Comparison of ENCODE assay signal across 9 mouse cellular contexts in the genomic region with DNA sequence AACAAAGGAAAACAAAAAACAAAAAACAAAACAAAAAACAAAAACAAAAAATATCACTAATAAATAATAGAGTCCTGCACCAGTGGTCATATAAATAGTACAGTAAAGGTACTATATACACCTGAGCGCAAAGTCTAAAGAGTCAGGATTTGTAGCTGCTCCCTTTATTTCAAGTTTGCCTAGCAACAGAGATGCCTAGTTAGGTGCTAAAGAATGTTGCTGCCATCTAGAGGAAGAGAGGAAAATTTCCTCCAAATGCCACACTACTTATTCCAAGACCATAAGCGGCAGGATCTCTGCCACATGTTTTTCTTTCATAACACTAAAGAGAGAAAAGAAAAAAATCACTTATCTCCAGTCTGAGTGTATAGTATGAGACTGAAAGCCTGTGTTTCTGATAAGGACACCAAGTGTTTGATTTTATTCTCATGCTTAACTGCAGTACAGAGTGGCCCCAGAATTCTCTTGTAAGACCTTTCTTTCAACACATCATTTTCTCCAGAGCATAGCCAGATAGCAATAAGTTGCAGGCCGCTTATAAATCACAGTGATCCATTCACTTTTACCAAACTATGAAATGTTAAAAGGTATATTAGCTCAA. TPM values are rescaled to one million over a fixed set of nuclear protein-coding genes. Genes with fewer than 3 reads are reported as not detected.
DNase-seq lines count a peak whose midpoint lies in the region; ATAC-seq and TF ChIP-seq lines count a peak whose summit lies in the region.
"Had no signal": no experiment of that assay in that cellular context is flagged by ENCODE, and none has a peak within 500 bp of the region (broad histone marks: within the 10 kb centered on the region; RNA-seq: fewer than 3 reads in every experiment).

No protein-coding gene starts in this region.

- no peak overlapping the region for H3K9ac ChIP-seq in MEL (ENCODE audit: control insufficient read depth, low read depth, low read length, poor library complexity, severe bottlenecking)
- H3K9ac ChIP-seq in lung, embryonic 16.5 days (ENCODE audit: low read length), result no peak overlapping the region
- H3K9ac ChIP-seq: embryonic facial prominence, embryonic 13.5 days had no signal

- H3K4me3 ChIP-seq in kidney, adult 2 months (ENCODE audit: insufficient read depth, low read depth, low read length), result no peak overlapping the region
- H3K4me3 ChIP-seq in MEL (ENCODE audit: control insufficient read depth in 1 of 2, insufficient read depth in 1 of 2, low read depth in 2 of 2, low read length in 2 of 2), result no peak overlapping the region
- H3K4me3 ChIP-seq in lung, embryonic 16.5 days (ENCODE audit: low read length), result no peak overlapping the region
- H3K4me3 ChIP-seq: embryonic facial prominence, embryonic 13.5 days had no signal

- H3K4me1 ChIP-seq in kidney, adult 2 months (ENCODE audit: control insufficient read depth, insufficient read depth, low read length), result no peaks in the 10 kb centered on the region
- H3K4me1 ChIP-seq in MEL (ENCODE audit: control insufficient read depth in 1 of 2, insufficient read depth in 2 of 2, low read length in 2 of 2), result no peaks in the 10 kb centered on the region
- peaks cover 26% of the 10 kb centered on the region for H3K4me1 ChIP-seq in lung, embryonic 16.5 days (replicated peaks; ENCODE audit: control insufficient read depth, insufficient read depth, low read length)

- peak; percentile 72 for ATAC-seq in lung, embryonic 16.5 days (ENCODE audit: low read depth)

- no peak for TF ChIP-seq EP300 in MEL (IDR thresholded peaks at IDR 0.05; ENCODE audit: low read depth in 1 of 2, low read length in 2 of 2)

- peak; percentile 26 for DNase-seq in kidney, adult 2 months
- DNase-seq in kidney, adult 11 months, result no peak
- DNase-seq in MEL (ENCODE audit: low read depth, low spot score), result peak; percentile 30
- DNase-seq in embryo, embryonic 9.5 days (ENCODE audit: extremely low spot score), result peak; percentile 44
- DNase-seq in telencephalon, adult 2 months (ENCODE audit: low read depth, low spot score), result peak; percentile 69
- no peak for DNase-seq in ovary, postnatal 36 days (ENCODE audit: low spot score)
- no peak for DNase-seq in gastrocnemius, postnatal 4 days (ENCODE audit: low spot score in 2 of 2)

- no peak for TF ChIP-seq POLR2A in kidney, adult 2 months (IDR thresholded peaks at IDR 0.05; ENCODE audit: low read depth, low read length)
- TF ChIP-seq POLR2A in MEL (IDR thresholded peaks at IDR 0.05; ENCODE audit: control insufficient read depth in 1 of 2, insufficient read depth in 1 of 2, low read depth in 1 of 2, low read length in 2 of 2, poor library complexity in 1 of 2), result no peak

- H3K27me3 ChIP-seq in kidney, adult 2 months (replicated peaks; ENCODE audit: control insufficient read depth, insufficient read depth, low read length), result no peaks in the 10 kb centered on the region
- H3K27me3 ChIP-seq in MEL (ENCODE audit: control insufficient read depth in 1 of 2, insufficient read depth in 2 of 2, low read length in 2 of 2), result no peaks in the 10 kb centered on the region; a peak in 1 of 4 replicates
- H3K27me3 ChIP-seq in lung, embryonic 16.5 days (ENCODE audit: control insufficient read depth, insufficient read depth, low read depth, low read length), result no peaks in the 10 kb centered on the region
- H3K27me3 ChIP-seq: embryonic facial prominence, embryonic 13.5 days had no signal

- peak; percentile 65 for TF ChIP-seq RAD21 in MEL (IDR thresholded peaks at IDR 0.05; ENCODE audit: low read depth, low read length)

- H3K36me3 ChIP-seq in kidney, adult 2 months (ENCODE audit: control insufficient read depth, insufficient read depth, low read length), result no peaks in the 10 kb centered on the region
- H3K36me3 ChIP-seq in MEL (ENCODE audit: control insufficient read depth in 1 of 2, insufficient read depth in 2 of 2, low read length in 2 of 2), result no peaks in the 10 kb centered on the region
- H3K36me3 ChIP-seq in lung, embryonic 16.5 days (ENCODE audit: control insufficient read depth, insufficient read depth, low read length), result peaks cover 4% of the 10 kb centered on the region; the same call in 1 of the 2 replicates
- H3K36me3 ChIP-seq: embryonic facial prominence, embryonic 13.5 days had no signal

- no peaks in the 10 kb centered on the region for H3K9me3 ChIP-seq in MEL (replicated peaks; ENCODE audit: insufficient read depth, low read length)
- peaks cover 7% of the 10 kb centered on the region; the same call in 1 of the 2 replicates for H3K9me3 ChIP-seq in lung, embryonic 16.5 days (ENCODE audit: control insufficient read depth, low read length)

- H3K79me2 ChIP-seq in MEL (ENCODE audit: control insufficient read depth, insufficient read depth, low read length, poor library complexity), result no peaks in the 10 kb centered on the region

- H3K4me2 ChIP-seq in lung, embryonic 16.5 days (ENCODE audit: low read depth, low read length), result no peak overlapping the region
- H3K4me2 ChIP-seq: embryonic facial prominence, embryonic 13.5 days had no signal

- no peak overlapping the region for H3K27ac ChIP-seq in kidney, adult 2 months (ENCODE audit: insufficient read depth, low read depth, low read length)
- no peak overlapping the region for H3K27ac ChIP-seq in MEL (ENCODE audit: control insufficient read depth, low read depth, low read length)
- H3K27ac ChIP-seq in lung, embryonic 16.5 days (ENCODE audit: low read length), result 0 out of 2 replicates have a peak overlapping the region, but pooled peaks have one; percentile 18
- H3K27ac ChIP-seq: embryonic facial prominence, embryonic 13.5 days had no signal

- TF ChIP-seq CTCF in kidney, adult 2 months (conservative IDR thresholded peaks at IDR 0.05; ENCODE audit: insufficient read depth, insufficient read length, low read depth, low read length), result peak; percentile 44
- peak in 2 of 3 experiments; percentile 34 to 61; a peak in 3 of 6 replicates for TF ChIP-seq CTCF in MEL (IDR thresholded peaks at IDR 0.05 in 2 of 3, conservative IDR thresholded peaks at IDR 0.05 in 1 of 3; ENCODE audit: control insufficient read depth in 1 of 3, insufficient read depth in 1 of 3, low read depth in 2 of 3, low read length in 3 of 3, poor library complexity in 1 of 3, severe bottlenecking in 1 of 3)

- 33% methylated on average over 3 of the region's 3 CpGs for WGBS in kidney, adult 2 months
- 11% methylated on average over 3 of the region's 3 CpGs for WGBS in lung, embryonic 16.5 days

TF ChIP-seq in MEL, 35 proteins besides CTCF, POLR2A, EP300 and RAD21:
- TF ChIP-seq SMC3 (IDR thresholded peaks at IDR 0.05; ENCODE audit: low read depth, low read length) (peak; percentile 50), NRF1 (IDR thresholded peaks at IDR 0.05; ENCODE audit: insufficient read depth, low read depth, low read length, poor library complexity, severe bottlenecking) (no peak), JUND (IDR thresholded peaks at IDR 0.05; ENCODE audit: low read depth, low read length) (no peak)

RNA-seq across cellular contexts. Expression of a gene that starts 16.8 kb away (rescaled TPM):
- not detected in 2 replicates for polyA plus RNA-seq in kidney, adult 2 months (2012; rRNA removed)
- not detected in 2 replicates for total RNA-seq in MEL (2012; rRNA removed)
- polyA plus RNA-seq in MEL (2012; ENCODE audit: insufficient read depth in 1 of 2, insufficient read length in 2 of 2, low read depth in 1 of 2, low replicate concordance in 2 of 2, missing spikeins in 1 of 2), result not detected
- not detected in 2 replicates for polyA plus RNA-seq in lung, embryonic 16.5 days (2015; fragmentation: Nextera tagmentation; extraction: Ambion mirVana)
- not detected for total RNA-seq in gastrocnemius, postnatal 4 days (2021)
- polyA plus RNA-seq: embryonic facial prominence, embryonic 13.5 days had no signal

Comparison
In these comparisons a context has a peak if more than half of its experiments do, and no peak if none do; other contexts are left out.
1. DNase-seq: peak in kidney, adult 2 months (single experiment), MEL (single experiment), embryo, embryonic 9.5 days (single experiment) and telencephalon, adult 2 months (single experiment); none in kidney, adult 11 months (single experiment), ovary, postnatal 36 days (single experiment) and gastrocnemius, postnatal 4 days (0 of 2).